Mouse (Mus musculus) urinary bladder, postnatal 14 days (tissue): ENCODE data around the gene D430042O09Rik.
"Not testable (repeated sequence)": the region's sequence is repeated elsewhere in the genome, so short reads cannot be mapped to it uniquely, and the experiment has no call there.

ENCODE experiments used
- DNase-seq: peaks from one replicate; pipeline ENCODE4 v3.0.0; 2021; ENCODE audit warnings: low spot score

D430042O09Rik gene

GRCm38 (mm10) chr7:125707593-125708022, at the start of gene D430042O09Rik, which contains the start of gene Gtf3c1:
D430042O09Rik (plus strand) TSS chr7:125707888.
Gtf3c1 (minus strand) TSS chr7:125707780.
- DNase-seq: peak; percentile 100

GRCm38 (mm10) chr7:125663654-125664053, 44.0 kb upstream of the D430042O09Rik start:
- no peak for DNase-seq

GRCm38 (mm10) chr7:125670865-125671264, 36.8 kb upstream of the D430042O09Rik start:
- no peak for DNase-seq

DNA sequence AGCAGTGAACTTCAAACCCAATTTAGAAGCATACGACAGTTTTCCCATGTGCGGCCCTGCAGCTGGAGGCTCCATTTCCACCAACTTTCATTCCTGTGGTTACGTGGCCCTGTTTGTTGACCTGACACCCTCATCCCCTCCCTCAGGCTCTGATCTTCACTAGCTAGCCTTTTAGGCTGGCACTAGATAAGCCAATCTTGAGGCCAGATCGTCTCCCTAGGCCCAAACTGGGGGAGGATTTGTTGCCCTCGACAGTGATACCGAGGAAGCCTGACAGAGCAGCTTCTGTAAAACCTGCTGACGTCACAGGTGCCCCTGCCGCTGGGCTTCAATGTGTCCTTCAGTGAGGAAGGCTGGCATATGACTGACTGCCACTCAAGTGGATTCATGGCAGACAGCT, 36.3 kb upstream of the D430042O09Rik start:
- no peak for DNase-seq

DNA sequence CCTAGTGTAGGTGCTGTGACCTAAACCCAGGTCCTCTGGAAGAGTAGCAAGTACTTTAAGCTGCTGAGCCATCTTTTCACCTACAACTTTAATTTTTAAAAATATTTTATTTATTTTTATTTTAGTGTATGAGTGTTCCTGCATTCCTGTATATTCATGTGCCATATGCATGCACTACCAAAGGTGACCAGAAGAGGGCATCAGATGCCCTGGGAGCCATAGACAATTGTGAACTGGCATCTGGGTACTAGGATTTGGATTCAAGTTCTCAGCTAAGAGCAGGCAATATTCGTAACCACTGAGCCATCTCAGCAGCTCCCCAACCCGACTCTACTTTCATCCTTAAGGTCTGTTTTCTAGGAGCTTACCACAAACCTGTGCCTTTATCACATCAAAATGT, 32.8 kb upstream of the D430042O09Rik start:
- peak; percentile 45 for DNase-seq

- no peak for DNase-seq
These were observed 28.9 kb upstream of the D430042O09Rik start for GRCm38 (mm10) chr7:125678756-125679155.

DNA sequence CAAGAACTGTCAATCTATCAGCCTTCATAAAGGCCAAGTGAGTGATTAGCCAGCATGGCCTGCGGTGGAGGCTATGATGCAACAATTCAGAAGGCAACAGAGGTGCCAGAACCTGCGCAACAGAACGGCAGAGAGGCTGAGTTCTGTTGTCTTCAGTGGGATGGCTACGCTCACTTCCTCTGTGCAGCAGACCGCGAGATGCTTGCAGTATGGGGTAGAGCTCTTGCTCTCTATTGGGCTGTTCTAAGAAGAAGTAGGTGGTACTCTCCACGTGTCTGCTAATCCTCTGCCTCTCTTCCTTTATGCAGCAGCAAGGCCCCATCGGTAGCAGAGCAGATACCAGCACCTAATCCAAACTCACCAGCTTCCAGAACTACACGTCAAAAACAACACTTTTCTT, 27.8 kb upstream of the D430042O09Rik start:
- DNase-seq: no peak

- DNase-seq: no peak
These were observed 17.2 kb upstream of the D430042O09Rik start for GRCm38 (mm10) chr7:125690516-125690915.

DNA sequence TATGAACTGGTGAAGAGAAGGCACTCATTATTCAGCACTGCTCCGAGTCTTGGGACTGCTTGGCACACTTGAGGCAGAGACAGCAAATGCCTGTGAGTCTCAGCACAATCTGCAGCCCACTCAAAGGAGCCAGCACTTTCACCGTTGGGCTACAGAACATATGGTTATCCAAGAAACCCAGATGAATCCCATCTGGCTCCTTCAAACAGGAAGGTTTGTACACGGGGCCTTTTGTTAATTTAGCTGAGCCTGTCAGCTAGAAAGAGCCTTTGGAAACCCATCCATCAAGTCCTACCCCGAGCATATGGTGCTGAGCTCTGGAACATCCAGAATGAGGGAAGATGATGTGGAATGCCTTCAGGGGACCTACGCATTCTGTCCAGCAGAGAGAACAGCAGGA, 13.6 kb upstream of the D430042O09Rik start:
- DNase-seq: no peak

DNA sequence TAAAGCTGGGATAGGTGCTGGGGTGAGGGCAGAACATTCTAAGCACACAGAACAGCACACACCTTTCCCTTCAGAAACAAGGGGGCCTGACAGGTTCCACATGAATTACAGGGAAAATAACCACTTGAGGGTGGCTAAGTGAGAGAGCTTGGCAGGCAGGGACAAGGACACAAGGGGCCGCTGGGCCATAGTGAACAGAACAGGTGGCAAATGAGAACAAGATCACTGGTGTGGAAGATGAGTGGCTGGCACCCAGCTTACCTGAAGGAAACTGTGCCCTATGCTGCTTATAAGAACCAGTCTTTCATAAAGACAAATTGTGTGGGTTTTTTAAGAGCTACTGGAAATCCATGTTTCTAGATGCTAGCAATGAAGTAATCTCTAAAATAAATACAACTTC, 4.9 kb upstream of the D430042O09Rik start:
- no peak for DNase-seq

GRCm38 (mm10) chr7:125707186-125707585, 502 bp upstream of the D430042O09Rik start:
- peak; percentile 73 for DNase-seq

- DNase-seq: no peak
These were observed 412 bp downstream of the D430042O09Rik start for GRCm38 (mm10) chr7:125708100-125708499.

DNA sequence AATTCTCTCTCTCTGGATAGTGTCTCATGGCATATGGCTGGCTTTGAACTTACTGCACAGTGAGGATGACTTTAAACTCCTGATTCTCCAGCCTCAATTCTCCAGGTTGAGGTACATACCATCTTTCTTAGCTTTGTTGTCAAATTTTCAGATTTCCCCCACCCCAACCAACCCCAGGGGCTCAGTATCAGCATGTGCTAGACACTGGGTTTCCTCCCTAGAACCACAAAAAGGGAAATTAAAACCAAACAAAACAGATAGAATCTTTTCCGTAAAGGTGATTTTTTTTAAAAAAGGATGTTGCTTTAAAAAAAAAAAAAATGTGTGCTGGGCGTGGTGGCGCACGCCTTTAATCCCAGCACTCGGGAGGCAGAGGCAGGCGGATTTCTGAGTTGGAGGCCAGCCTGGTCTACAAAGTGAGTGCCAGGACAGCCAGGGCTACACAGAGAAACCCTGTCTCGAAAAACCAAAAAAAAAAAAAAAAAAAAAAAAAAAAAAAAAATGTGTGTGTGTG, 5.9 kb downstream of the D430042O09Rik start:
- DNase-seq: not testable (repeated sequence)

- DNase-seq: no peak
These were observed 7.1 kb downstream of the D430042O09Rik start for GRCm38 (mm10) chr7:125714803-125715202.

DNA sequence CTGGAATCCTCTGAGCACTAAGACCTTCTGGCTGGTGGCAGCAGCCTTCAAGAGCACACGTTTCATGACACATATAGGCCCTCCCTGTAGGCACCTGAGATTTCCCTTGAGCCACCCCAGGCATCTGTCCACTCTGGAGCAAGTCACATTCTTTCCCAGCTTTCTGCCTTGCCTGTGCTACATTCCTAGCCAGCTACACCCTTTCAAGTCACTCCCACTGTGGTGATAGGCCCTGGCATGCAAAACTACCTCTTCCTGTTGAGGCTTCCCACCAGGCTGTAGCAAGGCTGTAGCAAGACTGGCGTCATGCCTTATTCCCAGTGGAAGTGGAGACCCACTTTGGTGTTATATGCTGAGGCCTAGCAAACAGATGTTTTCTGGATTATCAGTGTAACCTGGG, 9.0 kb downstream of the D430042O09Rik start:
- DNase-seq: peak; percentile 50

DNA sequence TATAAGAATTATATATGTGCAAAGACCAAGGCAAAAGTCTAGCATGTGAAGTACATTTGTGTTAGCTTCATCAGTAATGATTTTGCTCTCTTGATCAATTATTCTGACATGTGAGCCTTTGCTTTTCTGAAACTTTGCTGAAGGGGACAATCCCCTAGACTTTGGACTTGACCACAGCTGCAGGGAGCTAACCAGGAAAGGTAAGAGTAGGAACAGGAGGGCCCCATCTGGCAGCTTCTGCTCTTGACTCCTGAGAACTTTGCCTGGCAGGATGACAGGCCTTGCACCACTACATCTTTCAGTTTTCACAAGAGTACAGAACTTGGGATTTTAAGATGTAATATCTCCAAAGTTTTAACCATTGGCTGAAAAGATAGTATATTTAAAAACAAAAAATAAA, 9.9 kb downstream of the D430042O09Rik start:
- DNase-seq: no peak

- DNase-seq: no peak
These were observed 12.7 kb downstream of the D430042O09Rik start for GRCm38 (mm10) chr7:125720370-125720769.

DNA sequence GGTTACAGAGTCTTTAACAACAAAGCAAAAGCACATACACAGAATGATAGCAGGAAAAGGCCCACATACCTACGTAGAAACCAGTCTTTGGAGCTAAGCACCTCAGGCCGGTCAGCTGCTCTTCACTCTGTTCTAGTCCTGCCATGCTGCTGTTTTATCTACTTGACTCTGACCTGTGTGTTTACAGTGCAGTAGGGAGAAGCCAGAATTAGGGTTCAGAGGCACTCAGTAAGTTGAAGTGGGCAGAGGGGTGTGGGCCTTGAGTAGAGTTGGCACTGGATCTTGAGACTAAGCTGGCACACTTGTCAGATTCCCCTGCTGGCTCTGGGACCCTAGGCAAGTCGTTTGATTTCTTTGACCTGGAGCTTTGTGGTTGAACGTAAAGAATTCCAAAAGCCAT, 13.3 kb downstream of the D430042O09Rik start:
- DNase-seq: no peak

DNA sequence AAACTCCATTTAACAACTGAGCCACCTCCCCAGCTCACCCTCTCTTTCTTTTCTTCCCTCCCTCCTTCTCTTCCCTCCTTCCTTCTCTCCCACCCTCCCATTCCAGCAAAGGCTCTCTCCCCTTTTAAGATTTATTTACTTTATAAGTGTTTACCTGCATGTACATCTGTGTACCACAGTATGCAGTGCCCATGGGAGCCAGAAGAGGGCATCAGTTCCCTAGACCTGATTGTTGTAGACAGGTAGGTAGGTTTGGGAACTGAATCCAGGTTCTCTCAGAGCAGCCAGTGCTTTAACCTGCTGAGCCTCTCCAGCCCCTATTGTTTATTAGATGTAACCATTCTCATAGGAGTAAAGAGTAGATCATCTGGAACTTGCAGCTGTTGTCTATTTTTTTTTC, 14.4 kb downstream of the D430042O09Rik start:
- no peak for DNase-seq

- DNase-seq: no peak
These were observed 15.7 kb downstream of the D430042O09Rik start for GRCm38 (mm10) chr7:125723189-125723972.

DNA sequence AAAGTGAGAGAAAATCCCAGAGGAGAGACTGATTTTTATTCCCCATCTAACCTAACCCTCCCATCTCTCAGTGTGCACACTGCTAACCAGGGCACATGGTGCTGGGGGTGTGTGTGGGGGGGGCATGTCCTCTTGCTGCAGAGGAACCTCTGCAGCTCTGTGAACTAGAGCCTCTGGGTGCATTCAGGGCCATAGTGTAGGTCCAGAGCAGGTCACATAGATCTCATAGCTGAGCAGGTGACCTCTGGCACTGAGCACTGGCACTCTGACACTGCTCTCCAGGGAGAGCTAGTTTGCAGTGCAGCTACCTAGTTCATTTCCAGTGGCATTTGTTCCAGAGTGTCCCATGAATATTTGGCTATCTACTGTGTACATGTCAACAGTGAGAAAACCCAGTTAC, 24.0 kb downstream of the D430042O09Rik start:
- no peak for DNase-seq

GRCm38 (mm10) chr7:125733791-125734190, 26.1 kb downstream of the D430042O09Rik start:
- DNase-seq: no peak

- no peak for DNase-seq
These were observed 28.8 kb downstream of the D430042O09Rik start for GRCm38 (mm10) chr7:125736366-125737015.
